Mouse (Mus musculus): ENCODE measurements around the gene Smg6.
"Not testable (repeated sequence)": the region's sequence is repeated elsewhere in the genome, so short reads cannot be mapped to it uniquely, and the experiment has no call there.

The Smg6 gene

GRCm38 (mm10) chr11:75167643-75168589 lies 242.3 kb downstream of the Smg6 start:
- no peak for DNase-seq (ENCODE audit: low spot score)

GRCm38 (mm10) chr11:75168590-75169361 lies 243.2 kb downstream of the Smg6 start:
- DNase-seq (ENCODE audit: low spot score), result no peak

GRCm38 (mm10) chr11:75169405-75170080 lies 243.9 kb downstream of the Smg6 start, which contains the start of gene Hic1:
TSS of gene Hic1 (minus strand) at chr11:75169519.
- no peak for DNase-seq (ENCODE audit: low spot score)

- peak; percentile 94 for DNase-seq (ENCODE audit: low spot score)
Observed at GRCm38 (mm10) chr11:75170136-75170751, 244.6 kb downstream of the Smg6 start.

- no peak for DNase-seq (ENCODE audit: low spot score)
Observed at GRCm38 (mm10) chr11:75171186-75171865, 245.7 kb downstream of the Smg6 start.

GRCm38 (mm10) chr11:75172151-75173094 lies 246.8 kb downstream of the Smg6 start:
- no peak for DNase-seq (ENCODE audit: low spot score)

GRCm38 (mm10) chr11:75173095-75173798 lies 247.6 kb downstream of the Smg6 start:
- DNase-seq (ENCODE audit: low spot score), result peak; percentile 86

- no peak for DNase-seq (ENCODE audit: low spot score)
Observed at GRCm38 (mm10) chr11:75173799-75174165, 248.2 kb downstream of the Smg6 start.

GRCm38 (mm10) chr11:75174574-75174973 lies 249.0 kb downstream of the Smg6 start:
- not testable (repeated sequence) for DNase-seq (ENCODE audit: low spot score)

- DNase-seq (ENCODE audit: low spot score), result no peak
Observed at GRCm38 (mm10) chr11:75178011-75178410, 252.4 kb downstream of the Smg6 start.

GRCm38 (mm10) chr11:75178672-75179208 lies 253.1 kb downstream of the Smg6 start, which contains the start of gene Ovca2:
TSS of gene Ovca2 (minus strand) at chr11:75178835.
- DNase-seq (ENCODE audit: low spot score), result peak; percentile 76

GRCm38 (mm10) chr11:75183917-75184570 lies 258.4 kb downstream of the Smg6 start:
- no peak for DNase-seq (ENCODE audit: low spot score)

- no peak for DNase-seq (ENCODE audit: low spot score)
Observed at GRCm38 (mm10) chr11:75184573-75184972, 258.9 kb downstream of the Smg6 start.

- no peak for DNase-seq (ENCODE audit: low spot score)
Observed at GRCm38 (mm10) chr11:75184986-75185385, 259.4 kb downstream of the Smg6 start.

GRCm38 (mm10) chr11:75189713-75190370 lies 264.2 kb downstream of the Smg6 start:
- DNase-seq (ENCODE audit: low spot score), result no peak

GRCm38 (mm10) chr11:75190371-75190724 lies 264.7 kb downstream of the Smg6 start:
- DNase-seq (ENCODE audit: low spot score), result no peak

GRCm38 (mm10) chr11:75190905-75191441 lies 265.4 kb downstream of the Smg6 start, which contains the start of gene Dph1:
TSS of gene Dph1 (minus strand) at chr11:75191241.
- no peak for DNase-seq (ENCODE audit: low spot score)

GRCm38 (mm10) chr11:75191841-75192240 lies 266.2 kb downstream of the Smg6 start:
- DNase-seq (ENCODE audit: low spot score), result no peak
